Mouse (Mus musculus): Measurements from ENCODE around the gene Irx1. TPM values are rescaled to one million over a fixed set of nuclear protein-coding genes. Genes with fewer than 3 reads are reported as not detected.

Irx1 gene
- total RNA-seq, 4 experiments from 2014 or later: 0.31 to 0.92 (median 0.76) TPM

GRCm38 (mm10) chr13:71910361-71910760 lies 53.2 kb downstream of the Irx1 start:
- DNase-seq (ENCODE audit: low spot score in 2 of 2): no peak

All from layer of hippocampus, adult 8-10 months (tissue).